Mouse (Mus musculus) embryonic fibroblast, embryonic 13.5 days (primary cell): ENCODE data around the gene Azi2.

ENCODE experiments used
- CTCF ChIP-seq: IDR thresholded peaks from 2 replicates; pipeline ENCODE4 v1.5.1; 2011; ENCODE audit warnings: mild to moderate bottlenecking, control low read depth, low read length, moderate library complexity, borderline replicate concordance; ENCODE audit not compliant: insufficient read depth
- POLR2A ChIP-seq: IDR thresholded peaks from 2 replicates; pipeline ENCODE4 v1.6.1; 2011; ENCODE audit warnings: low read depth, mild to moderate bottlenecking, control low read depth, low read length, moderate library complexity

DNA sequence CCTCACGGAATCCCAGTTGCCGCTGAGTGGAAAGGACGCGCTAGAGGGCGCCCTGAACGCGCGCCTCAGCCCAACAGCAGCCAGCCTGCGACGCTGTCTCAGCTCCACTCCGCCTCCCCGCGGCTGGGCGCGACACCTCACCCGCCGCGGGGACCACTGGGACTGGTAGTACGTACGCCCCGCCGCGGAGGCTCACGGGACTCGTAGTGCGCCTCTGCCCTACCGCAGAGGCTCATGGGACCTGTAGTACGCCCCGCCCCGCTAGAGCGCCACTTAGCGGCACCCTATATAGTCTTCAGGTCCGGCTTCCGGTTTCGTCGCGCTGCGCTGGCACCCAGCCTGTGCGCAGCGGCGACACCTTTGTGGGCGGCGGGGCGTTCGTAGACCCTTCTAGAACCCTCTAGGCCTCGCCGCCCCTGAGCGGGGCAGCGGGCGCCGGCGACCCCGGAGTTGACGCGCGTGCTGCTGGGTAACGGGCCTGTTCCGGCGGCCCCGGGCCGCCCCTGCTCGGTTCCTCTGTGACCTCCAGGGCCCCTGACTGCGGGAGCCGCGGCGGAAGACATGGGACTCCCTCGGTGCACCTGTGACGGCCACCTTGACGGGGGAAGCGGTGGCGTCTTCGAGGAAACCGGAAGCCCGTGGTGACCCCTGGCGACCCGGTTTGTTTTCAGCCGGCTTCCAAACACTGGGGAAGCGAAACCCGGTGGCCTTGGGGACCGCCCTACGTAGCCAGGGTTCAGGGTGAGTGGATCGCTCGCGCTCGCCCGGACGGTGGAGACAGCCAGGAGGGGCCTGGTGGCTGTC is at the start of gene Azi2:
- TF ChIP-seq CTCF (peak; percentile 77), POLR2A (peak; percentile 69)
